Mouse (Mus musculus): Measurements from ENCODE around the gene Acp1. TPM values are rescaled to one million over a fixed set of nuclear protein-coding genes. Genes with fewer than 3 reads are reported as not detected.

Gene Acp1
- 4.1 and 7.0 TPM in 2 replicates for polyA plus RNA-seq (2012; rRNA removed)

DNA sequence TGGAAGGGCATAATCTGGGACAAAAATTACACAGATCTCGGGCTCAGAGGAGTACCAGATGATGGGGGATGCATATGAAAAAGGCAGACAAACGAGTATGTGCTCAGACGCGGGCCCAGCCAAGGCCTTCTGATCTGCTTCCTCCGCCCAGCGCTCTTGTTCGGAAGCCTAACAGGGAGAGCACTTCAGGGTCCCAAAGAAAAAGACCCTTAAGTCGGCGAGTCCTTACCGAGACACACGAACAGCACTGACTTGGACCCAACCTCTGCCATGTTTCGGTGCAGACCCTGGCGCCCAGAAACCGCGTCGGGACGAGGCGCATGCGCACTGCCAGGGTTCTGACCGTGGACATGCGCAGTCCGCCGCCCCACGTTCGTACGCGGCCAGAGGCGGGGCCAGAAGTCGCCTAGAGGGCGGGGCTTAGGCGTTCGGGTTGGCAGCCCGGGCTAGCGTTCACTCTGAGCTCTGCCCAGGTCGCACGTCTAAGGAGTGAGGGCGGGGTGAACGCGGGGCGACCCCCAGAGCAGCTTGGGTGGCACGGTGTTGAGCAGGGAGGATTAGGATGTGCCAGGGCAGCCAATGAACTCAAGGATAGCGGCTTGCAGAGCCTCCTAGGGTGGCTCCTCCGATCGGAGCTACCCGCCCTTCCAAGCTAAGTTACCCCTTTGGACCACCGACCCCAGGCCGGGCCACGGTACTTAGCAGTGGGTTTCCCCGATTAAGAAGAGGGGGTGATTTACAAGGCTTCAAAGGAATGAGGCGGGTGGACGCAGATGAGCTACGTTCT lies at the start of gene Acp1, which contains the start of gene Sh3yl1:
TSS of gene Acp1 (minus strand) at position 329 of the 787 bp plus-strand sequence.
TSS of gene Sh3yl1 (plus strand) at position 408 of the 787 bp plus-strand sequence.
- Histone ChIP-seq H3K27ac (ENCODE audit: insufficient read depth, low read length) (peak within 1 kb of the TSS; percentile 44; the same call in 1 of the 2 replicates), H3K4me3 (ENCODE audit: extremely low read depth, insufficient read depth, insufficient read length) (peak within 1 kb of the TSS; percentile 88), H3K4me1 (ENCODE audit: control insufficient read depth, insufficient read depth, insufficient read length) (peaks cover 7% of the 10 kb centered on the region; the same call in 1 of the 2 replicates), H3K36me3 (ENCODE audit: control insufficient read depth, insufficient read depth, low read length) (no peaks in the 10 kb centered on the region), H3K27me3 (ENCODE audit: control insufficient read depth, insufficient read depth, low read length) (no peaks in the 10 kb centered on the region)
- peak; percentile 31 for TF ChIP-seq POLR2A (IDR thresholded peaks at IDR 0.05; ENCODE audit: low read depth, low read length)
- TF ChIP-seq CTCF (IDR thresholded peaks at IDR 0.05; ENCODE audit: extremely low read depth, insufficient read depth, insufficient read length, insufficient replicate concordance) = no peak
- peak; percentile 68 to 92 for DNase-seq (ENCODE audit: low read depth in 1 of 2, low spot score in 2 of 2)
- WGBS = under 1% methylated on average over 52 of the region's 52 CpGs

DNA sequence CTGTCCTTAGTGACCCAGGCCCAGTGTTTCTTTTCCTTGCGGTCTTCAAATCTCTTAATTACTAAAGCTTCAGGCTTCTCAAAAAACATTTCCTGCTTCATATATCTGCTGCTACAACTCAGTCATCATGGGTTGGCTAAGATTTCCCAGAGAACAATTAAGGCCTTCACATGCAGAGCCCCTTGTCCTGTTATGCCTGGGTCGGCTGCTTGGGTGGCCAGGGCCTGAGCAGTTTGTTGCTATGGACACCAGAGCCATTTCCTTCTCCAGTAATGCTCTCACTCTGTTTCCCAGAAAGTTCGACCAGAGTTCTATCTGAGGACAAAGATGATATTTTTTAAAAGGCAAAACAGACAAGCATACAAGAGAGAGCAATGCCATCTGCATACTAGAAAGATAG lies 32.8 kb upstream of the Acp1 start:
- no peak for TF ChIP-seq CTCF (IDR thresholded peaks at IDR 0.05; ENCODE audit: extremely low read depth, insufficient read depth, insufficient read length, insufficient replicate concordance)
- no peak for TF ChIP-seq POLR2A (IDR thresholded peaks at IDR 0.05; ENCODE audit: low read depth, low read length)
- H3K36me3 ChIP-seq (ENCODE audit: control insufficient read depth, insufficient read depth, low read length) = no peaks in the 10 kb centered on the region
- no peak overlapping the region for H3K27ac ChIP-seq (ENCODE audit: insufficient read depth, low read length)
- no peak for DNase-seq (ENCODE audit: low read depth in 1 of 2, low spot score in 2 of 2)
- no peaks in the 10 kb centered on the region for H3K4me1 ChIP-seq (ENCODE audit: control insufficient read depth, insufficient read depth, insufficient read length)
- no peak overlapping the region for H3K4me3 ChIP-seq (ENCODE audit: extremely low read depth, insufficient read depth, insufficient read length)
- H3K27me3 ChIP-seq (ENCODE audit: control insufficient read depth, insufficient read depth, low read length) = no peaks in the 10 kb centered on the region
- 80% methylated on average over 3 of the region's 3 CpGs for WGBS

DNA sequence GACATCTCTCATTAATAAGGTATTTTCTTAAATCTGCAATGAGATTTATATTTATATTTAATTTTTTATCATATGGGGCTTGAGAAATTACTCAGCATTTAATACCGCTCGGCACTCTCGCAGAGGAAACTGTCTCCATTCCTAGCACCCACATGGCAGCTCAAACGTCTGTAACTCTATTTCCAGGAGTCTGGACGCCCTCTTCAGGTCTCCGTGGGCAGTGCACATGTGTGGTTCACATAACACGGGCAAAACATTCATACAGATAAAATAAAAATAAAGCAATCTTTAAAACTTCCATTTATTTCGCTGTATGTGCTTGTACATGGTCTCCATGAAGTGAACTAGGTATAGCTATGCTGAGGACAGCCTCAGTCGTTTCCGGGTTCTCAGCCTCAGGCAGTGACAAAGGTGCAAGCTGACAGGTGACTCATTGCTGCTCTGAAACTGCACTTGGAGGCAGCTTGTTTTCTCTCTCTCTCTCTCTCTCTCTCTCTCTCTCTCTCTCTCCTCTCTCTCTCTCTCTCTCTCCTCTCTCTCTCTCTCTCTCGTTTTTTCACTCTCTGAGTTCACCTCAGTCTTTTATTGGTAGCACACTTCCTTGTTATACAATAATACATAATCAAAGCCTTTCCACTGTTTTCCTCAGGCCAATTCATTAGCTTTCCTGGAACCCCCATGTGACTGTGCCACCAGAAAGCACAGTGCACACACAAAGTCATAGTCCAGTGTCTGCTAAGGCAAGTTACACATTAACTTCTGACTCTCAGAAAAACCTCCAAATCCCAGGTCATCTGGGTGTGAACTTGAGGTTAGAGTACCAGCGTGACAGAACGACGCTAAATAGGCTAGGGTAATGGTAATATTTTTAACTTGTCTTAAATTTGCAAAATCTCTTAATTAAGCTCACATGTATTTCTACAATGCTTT lies 31.9 kb upstream of the Acp1 start:
- DNase-seq (ENCODE audit: low read depth in 1 of 2, low spot score in 2 of 2) = no peak
- Histone ChIP-seq H3K27me3 (ENCODE audit: control insufficient read depth, insufficient read depth, low read length) (no peaks in the 10 kb centered on the region), H3K4me3 (ENCODE audit: extremely low read depth, insufficient read depth, insufficient read length) (no peak overlapping the region), H3K27ac (ENCODE audit: insufficient read depth, low read length) (no peak overlapping the region), H3K4me1 (ENCODE audit: control insufficient read depth, insufficient read depth, insufficient read length) (no peaks in the 10 kb centered on the region), H3K36me3 (ENCODE audit: control insufficient read depth, insufficient read depth, low read length) (no peaks in the 10 kb centered on the region)
- TF ChIP-seq CTCF (IDR thresholded peaks at IDR 0.05; ENCODE audit: extremely low read depth, insufficient read depth, insufficient read length, insufficient replicate concordance) (no peak), POLR2A (IDR thresholded peaks at IDR 0.05; ENCODE audit: low read depth, low read length) (no peak)
- 86% methylated on average over 14 of the region's 14 CpGs for WGBS

DNA sequence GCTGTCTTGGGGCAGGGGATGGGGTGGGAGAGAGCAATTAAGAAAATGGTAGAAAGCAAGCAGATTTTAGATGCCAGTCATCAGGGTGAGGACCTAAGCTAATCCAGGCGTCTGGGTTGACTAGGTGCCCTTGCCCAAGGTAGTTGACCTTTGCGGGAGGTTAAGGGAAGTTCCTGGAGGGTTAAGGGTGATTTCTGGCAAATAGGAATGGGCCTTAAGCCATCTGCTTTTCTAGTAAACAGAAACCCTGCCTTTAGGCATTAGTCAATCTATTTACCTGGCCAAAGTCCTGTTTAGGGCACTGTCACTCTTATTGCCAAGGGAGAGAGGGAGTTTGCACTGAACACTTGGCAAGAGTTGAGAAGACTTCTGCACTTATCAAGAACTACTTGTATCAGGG lies 25.5 kb upstream of the Acp1 start:
- H3K4me3 ChIP-seq (ENCODE audit: extremely low read depth, insufficient read depth, insufficient read length) = no peak overlapping the region

DNA sequence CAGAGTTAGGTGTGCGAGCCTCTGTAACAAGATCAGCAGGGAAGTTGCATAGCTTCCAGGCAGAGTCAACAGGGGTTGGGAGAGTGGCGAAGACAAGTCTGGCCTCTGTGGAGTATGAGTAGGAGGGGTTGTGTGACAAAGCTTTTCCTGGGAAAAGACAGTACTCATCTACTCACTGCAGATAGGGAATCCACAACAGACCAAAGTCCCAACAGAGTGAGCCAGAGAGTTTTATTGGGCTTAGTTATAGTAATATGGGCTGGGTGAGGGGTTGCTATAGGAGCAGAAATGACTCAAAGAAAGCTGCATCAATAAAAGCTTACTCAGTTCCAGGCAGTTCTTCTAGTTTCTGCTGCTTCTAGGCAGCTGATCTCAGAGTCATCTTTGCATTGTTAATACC lies 21.9 kb upstream of the Acp1 start:
- TF ChIP-seq POLR2A (IDR thresholded peaks at IDR 0.05; ENCODE audit: low read depth, low read length) (no peak), CTCF (IDR thresholded peaks at IDR 0.05; ENCODE audit: extremely low read depth, insufficient read depth, insufficient read length, insufficient replicate concordance) (no peak)
- no peaks in the 10 kb centered on the region for H3K27me3 ChIP-seq (ENCODE audit: control insufficient read depth, insufficient read depth, low read length)
- no peak overlapping the region for H3K4me3 ChIP-seq (ENCODE audit: extremely low read depth, insufficient read depth, insufficient read length)
- H3K4me1 ChIP-seq (ENCODE audit: control insufficient read depth, insufficient read depth, insufficient read length) = no peaks in the 10 kb centered on the region
- WGBS = 92% methylated on average over 2 of the region's 2 CpGs
- no peaks in the 10 kb centered on the region for H3K36me3 ChIP-seq (ENCODE audit: control insufficient read depth, insufficient read depth, low read length)
- H3K27ac ChIP-seq (ENCODE audit: insufficient read depth, low read length) = no peak overlapping the region
- DNase-seq (ENCODE audit: low read depth in 1 of 2, low spot score in 2 of 2) = no peak

More for the DNA sequence above, 25.5 kb upstream of the Acp1 start:
- 87% methylated on average over 2 of the region's 2 CpGs for WGBS
- Histone ChIP-seq H3K4me1 (ENCODE audit: control insufficient read depth, insufficient read depth, insufficient read length) (no peaks in the 10 kb centered on the region), H3K36me3 (ENCODE audit: control insufficient read depth, insufficient read depth, low read length) (no peaks in the 10 kb centered on the region), H3K27me3 (ENCODE audit: control insufficient read depth, insufficient read depth, low read length) (no peaks in the 10 kb centered on the region), H3K27ac (ENCODE audit: insufficient read depth, low read length) (no peak overlapping the region)
- no peak for DNase-seq (ENCODE audit: low read depth in 1 of 2, low spot score in 2 of 2)
- TF ChIP-seq POLR2A (IDR thresholded peaks at IDR 0.05; ENCODE audit: low read depth, low read length) = no peak
- TF ChIP-seq CTCF (IDR thresholded peaks at IDR 0.05; ENCODE audit: extremely low read depth, insufficient read depth, insufficient read length, insufficient replicate concordance) = no peak

DNA sequence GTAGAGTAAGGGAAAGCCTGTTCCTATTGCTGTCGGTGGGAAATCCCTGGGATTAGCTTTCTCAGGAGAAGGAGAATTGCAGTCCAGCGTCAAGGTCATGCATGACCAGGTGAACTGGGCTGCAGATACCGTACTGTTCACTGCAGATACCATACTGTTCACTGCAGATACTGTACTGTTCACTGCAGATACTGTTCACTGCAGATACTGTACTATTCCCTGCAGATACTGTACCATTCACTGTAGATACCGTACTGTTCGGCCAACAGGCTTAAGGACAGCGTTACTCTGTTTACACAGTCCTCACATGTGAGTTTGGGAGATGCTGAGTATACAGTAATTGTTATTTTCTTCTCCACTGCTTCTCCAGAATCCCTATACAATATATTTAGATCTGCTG lies 16.8 kb upstream of the Acp1 start:
- WGBS = 91% methylated on average over 6 of the region's 6 CpGs
- DNase-seq (ENCODE audit: low read depth in 1 of 2, low spot score in 2 of 2) = no peak
- Histone ChIP-seq H3K36me3 (ENCODE audit: control insufficient read depth, insufficient read depth, low read length) (no peaks in the 10 kb centered on the region), H3K4me3 (ENCODE audit: extremely low read depth, insufficient read depth, insufficient read length) (no peak overlapping the region), H3K27me3 (ENCODE audit: control insufficient read depth, insufficient read depth, low read length) (no peaks in the 10 kb centered on the region), H3K4me1 (ENCODE audit: control insufficient read depth, insufficient read depth, insufficient read length) (no peaks in the 10 kb centered on the region), H3K27ac (ENCODE audit: insufficient read depth, low read length) (no peak overlapping the region)
- TF ChIP-seq CTCF (IDR thresholded peaks at IDR 0.05; ENCODE audit: extremely low read depth, insufficient read depth, insufficient read length, insufficient replicate concordance) = no peak
- no peak for TF ChIP-seq POLR2A (IDR thresholded peaks at IDR 0.05; ENCODE audit: low read depth, low read length)
